Mouse (Mus musculus) midbrain, embryonic 13.5 days (tissue): Measurements from ENCODE around the gene Skap2. TPM values are rescaled to one million over a fixed set of nuclear protein-coding genes. Genes with fewer than 3 reads are reported as not detected.

Experiments
- ATAC-seq: fragments of 200-750 bp; cut with Nextera tagmentation; 2 replicates; pipeline ENCODE4 v1.8.0; 2017; ENCODE audit warnings: mild to moderate bottlenecking, moderate TSS enrichment, moderate library complexity
- H3K27ac ChIP-seq: fragments of 300-500 bp; sonication (generic); 2 replicates; pipeline ENCODE4 v1.5.1; 2015; ENCODE audit warnings: inconsistent platforms, mild to moderate bottlenecking, moderate library complexity
- H3K27me3 ChIP-seq: fragments of 300-500 bp; sonication (generic); 2 replicates; pipeline ENCODE4 v1.6.1; 2015; ENCODE audit warnings: mild to moderate bottlenecking, inconsistent platforms
- H3K36me3 ChIP-seq: fragments of 300-500 bp; sonication (generic); 2 replicates; pipeline ENCODE4 v1.6.1; 2015; ENCODE audit warnings: mild to moderate bottlenecking, inconsistent platforms
- H3K4me1 ChIP-seq: fragments of 300-500 bp; sonication (generic); replicated peaks from 2 replicates; pipeline ENCODE4 v1.6.1; 2015; ENCODE audit warnings: inconsistent platforms
- H3K4me2 ChIP-seq: fragments of 300-500 bp; sonication (generic); replicated peaks from 2 replicates; pipeline ENCODE4 v1.6.1; 2015; ENCODE audit warnings: moderate library complexity, mild to moderate bottlenecking, inconsistent platforms
- H3K4me3 ChIP-seq: fragments of 300-500 bp; sonication (generic); replicated peaks from 2 replicates; pipeline ENCODE4 v1.5.1; 2015; ENCODE audit warnings: mild to moderate bottlenecking, inconsistent platforms
- H3K9ac ChIP-seq: fragments of 300-500 bp; sonication (generic); replicated peaks from 2 replicates; pipeline ENCODE4 v1.6.1; 2015; ENCODE audit warnings: mild to moderate bottlenecking, inconsistent platforms
- H3K9me3 ChIP-seq: fragments of 300-500 bp; sonication (generic); 2 replicates; pipeline ENCODE4 v1.6.1; 2016; ENCODE audit warnings: mild to moderate bottlenecking, inconsistent platforms
- WGBS: fragments of 180-500 bp; shearing (Covaris S2); methylation state at CpG from one replicate; pipeline ENCODE4 v1.1.7; 2015; 5-methylcytosine and 5-hydroxymethylcytosine counted together
- polyA plus RNA-seq: library from polyadenylated mRNA; unstranded; fragments of >200 nt; fragmentation: Nextera tagmentation; extraction: Ambion mirVana; gene quantifications from 2 replicates; pipeline ENCODE4 v1.2.1, GENCODE M21; 2015

The Skap2 gene
- polyA plus RNA-seq, 1 experiment from 2014 or later, result 5.3 TPM

- Histone ChIP-seq H3K4me1 (peaks cover 44% of the 10 kb centered on the region), H3K27me3 (peaks cover 9% of the 10 kb centered on the region; the same call in 1 of the 2 replicates), H3K4me2 (no peak overlapping the region), H3K4me3 (no peak overlapping the region), H3K36me3 (no peaks in the 10 kb centered on the region), H3K27ac (peak overlapping the region; percentile 25; the same call in 1 of the 2 replicates), H3K9me3 (no peaks in the 10 kb centered on the region), H3K9ac (no peak overlapping the region)
- ATAC-seq, result no peak
- 76% methylated on average over 3 of the region's 3 CpGs for WGBS
Measured at GRCm38 (mm10) chr6:51853291-51853690, 159.1 kb downstream of the Skap2 start.

GRCm38 (mm10) chr6:51852643-51853042, 159.7 kb downstream of the Skap2 start:
- Histone ChIP-seq H3K27me3 (peaks cover 9% of the 10 kb centered on the region; the same call in 1 of the 2 replicates), H3K4me3 (no peak overlapping the region), H3K9ac (no peak overlapping the region), H3K4me1 (peaks cover 50% of the 10 kb centered on the region), H3K36me3 (no peaks in the 10 kb centered on the region), H3K4me2 (no peak overlapping the region), H3K27ac (0 out of 2 replicates have a peak overlapping the region, but pooled peaks have one; percentile 25), H3K9me3 (no peaks in the 10 kb centered on the region)
- no peak for ATAC-seq
- 67% methylated on average over 4 of the region's 4 CpGs for WGBS

- no peak for ATAC-seq
- no peaks in the 10 kb centered on the region for H3K36me3 ChIP-seq
- no peak overlapping the region for H3K9ac ChIP-seq
- H3K4me3 ChIP-seq, result no peak overlapping the region
- peaks cover 60% of the 10 kb centered on the region for H3K4me1 ChIP-seq
- H3K4me2 ChIP-seq, result no peak overlapping the region
- 35% methylated on average over 7 of the region's 7 CpGs for WGBS
- peaks cover 9% of the 10 kb centered on the region; the same call in 1 of the 2 replicates for H3K27me3 ChIP-seq
- H3K9me3 ChIP-seq, result no peaks in the 10 kb centered on the region
- peak overlapping the region; percentile 97 for H3K27ac ChIP-seq
Measured at GRCm38 (mm10) chr6:51851544-51851943, 160.8 kb downstream of the Skap2 start.

GRCm38 (mm10) chr6:51850030-51850817, 162.1 kb downstream of the Skap2 start:
- no peak overlapping the region for H3K4me3 ChIP-seq
- peaks cover 9% of the 10 kb centered on the region; the same call in 1 of the 2 replicates for H3K27me3 ChIP-seq
- H3K4me2 ChIP-seq, result peak overlapping the region; percentile 46; the same call in 1 of the 2 replicates
- ATAC-seq, result peak; percentile 57; the same call in 1 of the 2 replicates
- WGBS, result 29% methylated on average over 13 of the region's 13 CpGs
- peak overlapping the region; percentile 44; the same call in 1 of the 2 replicates for H3K9ac ChIP-seq
- H3K27ac ChIP-seq, result peak overlapping the region; percentile 97
- H3K4me1 ChIP-seq, result peaks cover 66% of the 10 kb centered on the region
- H3K36me3 ChIP-seq, result no peaks in the 10 kb centered on the region
- H3K9me3 ChIP-seq, result no peaks in the 10 kb centered on the region

- H3K27me3 ChIP-seq, result peaks cover 9% of the 10 kb centered on the region; the same call in 1 of the 2 replicates
- H3K4me1 ChIP-seq, result peaks cover 67% of the 10 kb centered on the region
- peak overlapping the region; percentile 46 for H3K4me2 ChIP-seq
- peak; percentile 90 for ATAC-seq
- H3K9ac ChIP-seq, result peak overlapping the region; percentile 57
- WGBS, result 13% methylated on average over 10 of the region's 10 CpGs
- no peaks in the 10 kb centered on the region for H3K9me3 ChIP-seq
- H3K27ac ChIP-seq, result peak overlapping the region; percentile 97
- H3K4me3 ChIP-seq, result 0 out of 2 replicates have a peak overlapping the region, but pooled peaks have one; percentile 3
- no peaks in the 10 kb centered on the region for H3K36me3 ChIP-seq
Measured at GRCm38 (mm10) chr6:51849561-51849960, 162.8 kb downstream of the Skap2 start.

- H3K27me3 ChIP-seq, result no peaks in the 10 kb centered on the region
- 61% methylated on average over 11 of the region's 11 CpGs for WGBS
- peaks cover 50% of the 10 kb centered on the region for H3K4me1 ChIP-seq
- H3K9ac ChIP-seq, result no peak overlapping the region
- H3K27ac ChIP-seq, result peak overlapping the region; percentile 75
- no peak overlapping the region for H3K4me3 ChIP-seq
- peak; percentile 18; the same call in 1 of the 2 replicates for ATAC-seq
- no peak overlapping the region for H3K4me2 ChIP-seq
- H3K9me3 ChIP-seq, result no peaks in the 10 kb centered on the region
- H3K36me3 ChIP-seq, result no peaks in the 10 kb centered on the region
Measured at GRCm38 (mm10) chr6:51844106-51844505, 168.2 kb downstream of the Skap2 start.

GRCm38 (mm10) chr6:51843081-51843480, 169.3 kb downstream of the Skap2 start:
- Histone ChIP-seq H3K4me2 (no peak overlapping the region), H3K9ac (no peak overlapping the region), H3K27ac (peak overlapping the region; percentile 75), H3K36me3 (no peaks in the 10 kb centered on the region), H3K4me3 (no peak overlapping the region), H3K9me3 (no peaks in the 10 kb centered on the region), H3K4me1 (peaks cover 40% of the 10 kb centered on the region), H3K27me3 (no peaks in the 10 kb centered on the region)
- no peak for ATAC-seq
- 70% methylated on average over 9 of the region's 9 CpGs for WGBS

GRCm38 (mm10) chr6:51838177-51838576, 174.2 kb downstream of the Skap2 start:
- Histone ChIP-seq H3K9ac (no peak overlapping the region), H3K4me1 (peaks cover 3% of the 10 kb centered on the region), H3K27me3 (no peaks in the 10 kb centered on the region), H3K9me3 (no peaks in the 10 kb centered on the region), H3K4me2 (no peak overlapping the region), H3K36me3 (no peaks in the 10 kb centered on the region), H3K4me3 (no peak overlapping the region), H3K27ac (peak overlapping the region; percentile 19; the same call in 1 of the 2 replicates)
- 78% methylated on average over 3 of the region's 3 CpGs for WGBS
- ATAC-seq, result no peak

GRCm38 (mm10) chr6:51833362-51833761, 179.0 kb downstream of the Skap2 start:
- WGBS, result 91% methylated on average over 2 of the region's 2 CpGs
- no peaks in the 10 kb centered on the region for H3K27me3 ChIP-seq

GRCm38 (mm10) chr6:51825621-51826021, 186.7 kb downstream of the Skap2 start:
- Histone ChIP-seq H3K4me3 (no peak overlapping the region), H3K27ac (no peak overlapping the region), H3K9me3 (no peaks in the 10 kb centered on the region), H3K36me3 (no peaks in the 10 kb centered on the region), H3K27me3 (no peaks in the 10 kb centered on the region), H3K9ac (no peak overlapping the region), H3K4me2 (no peak overlapping the region), H3K4me1 (peaks cover 7% of the 10 kb centered on the region; the same call in 1 of the 2 replicates)
- WGBS, result 54% methylated on average over 4 of the region's 4 CpGs
- no peak for ATAC-seq

More at GRCm38 (mm10) chr6:51833362-51833761, 179.0 kb downstream of the Skap2 start:
- H3K9ac ChIP-seq, result no peak overlapping the region
- H3K36me3 ChIP-seq, result no peaks in the 10 kb centered on the region
- no peak overlapping the region for H3K4me2 ChIP-seq
- no peaks in the 10 kb centered on the region for H3K4me1 ChIP-seq
- no peak overlapping the region for H3K27ac ChIP-seq
- no peaks in the 10 kb centered on the region for H3K9me3 ChIP-seq
- H3K4me3 ChIP-seq, result no peak overlapping the region
- ATAC-seq, result no peak

GRCm38 (mm10) chr6:51824136-51824830, 188.1 kb downstream of the Skap2 start:
- 83% methylated on average over 9 of the region's 9 CpGs for WGBS
- no peak overlapping the region for H3K9ac ChIP-seq
- H3K4me3 ChIP-seq, result no peak overlapping the region
- no peaks in the 10 kb centered on the region for H3K36me3 ChIP-seq
- H3K4me2 ChIP-seq, result no peak overlapping the region
- no peak overlapping the region for H3K27ac ChIP-seq
- no peaks in the 10 kb centered on the region for H3K9me3 ChIP-seq
- ATAC-seq, result no peak
- no peaks in the 10 kb centered on the region for H3K27me3 ChIP-seq
- peaks cover 7% of the 10 kb centered on the region; the same call in 1 of the 2 replicates for H3K4me1 ChIP-seq

GRCm38 (mm10) chr6:51822049-51822448, 190.3 kb downstream of the Skap2 start:
- 89% methylated on average over 4 of the region's 4 CpGs for WGBS
- no peaks in the 10 kb centered on the region for H3K27me3 ChIP-seq
- no peak overlapping the region for H3K9ac ChIP-seq
- H3K9me3 ChIP-seq, result peaks cover 10% of the 10 kb centered on the region; the same call in 1 of the 2 replicates
- no peak overlapping the region for H3K27ac ChIP-seq
- no peak overlapping the region for H3K4me3 ChIP-seq
- H3K4me1 ChIP-seq, result peaks cover 7% of the 10 kb centered on the region; the same call in 1 of the 2 replicates
- ATAC-seq, result no peak
- H3K4me2 ChIP-seq, result no peak overlapping the region
- no peaks in the 10 kb centered on the region for H3K36me3 ChIP-seq
